Mouse (Mus musculus) adrenal gland, postnatal 4 days (tissue): ENCODE measurements around the gene Fntb. TPM values are rescaled to one million over a fixed set of nuclear protein-coding genes. Genes with fewer than 3 reads are reported as not detected.
A peak's percentile ranks its signal among the peaks of the same experiment; 100 is the strongest.

Source experiments
- DNase-seq, 2 experiments: peaks; one replicate each; pipeline ENCODE4 v3.0.0; 2021 to 2022; ENCODE audit warnings: low spot score in 2 of 2, mixed read lengths in 2 of 2
- total RNA-seq, 2 experiments: library from RNA; stranded (reverse); gene quantifications; 2 replicates each; pipeline ENCODE4 v1.2.3; 2021

Fntb gene
- total RNA-seq, 2 experiments from 2014 or later = 19.4 to 22.1 TPM

GRCm38 (mm10) chr12:76948781-76949180 lies 183.4 kb downstream of the Fntb start:
- DNase-seq = no peak

DNA sequence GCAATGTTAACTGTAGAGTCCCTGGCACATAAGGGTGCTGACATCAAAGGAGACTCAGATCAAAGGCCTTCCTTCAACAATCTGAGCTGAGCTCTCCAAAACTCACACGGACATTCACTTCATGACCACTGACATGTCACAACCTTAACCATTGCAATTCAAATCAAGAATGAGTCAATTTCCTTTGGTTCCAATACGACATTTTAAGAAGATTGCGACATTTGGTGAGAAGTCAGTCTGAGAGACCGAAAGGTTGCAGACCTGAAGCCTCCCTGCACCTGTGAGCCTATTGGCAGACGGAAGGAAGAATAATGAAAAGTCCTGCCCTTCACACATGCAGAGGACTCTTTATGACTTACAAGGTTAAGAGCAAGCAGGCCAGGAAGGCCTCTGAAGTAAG lies 184.9 kb downstream of the Fntb start:
- no peak for DNase-seq

GRCm38 (mm10) chr12:76953750-76954363 lies 188.5 kb downstream of the Fntb start:
- DNase-seq = no peak

DNA sequence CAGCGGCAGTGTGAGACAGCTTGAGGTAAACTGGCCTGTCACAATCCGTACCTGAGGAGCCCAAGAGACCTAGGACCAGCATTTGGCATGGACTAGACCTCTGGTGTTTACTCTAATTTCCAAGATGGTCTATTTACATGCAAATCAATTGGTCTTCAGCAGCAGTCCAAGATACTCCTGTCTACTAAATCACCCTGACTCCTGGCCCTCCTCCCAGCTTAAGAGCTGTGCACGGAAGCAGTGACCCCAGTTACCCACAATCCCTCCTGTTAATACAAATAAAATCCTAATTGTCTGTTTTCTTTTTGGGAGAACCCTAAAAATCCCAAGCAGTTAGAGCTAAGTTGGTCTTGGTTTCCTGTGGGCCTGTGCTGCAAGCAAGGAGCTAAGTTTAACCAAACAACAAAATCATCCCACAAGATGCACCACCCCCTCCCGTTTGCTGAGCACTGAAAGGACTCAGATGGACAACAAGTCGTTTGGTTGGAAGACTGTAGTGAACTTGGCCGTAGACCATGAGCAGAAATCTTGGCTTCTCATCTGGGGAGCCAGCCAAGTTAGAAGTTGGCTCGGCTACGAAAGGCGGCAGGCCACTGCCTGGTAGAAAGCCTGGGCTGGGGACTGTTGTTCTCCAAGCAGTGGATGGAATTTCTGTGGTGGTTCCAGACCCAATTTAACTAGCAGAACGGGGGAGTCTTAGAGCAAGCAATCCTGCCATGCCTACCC lies 189.5 kb downstream of the Fntb start:
- DNase-seq = no peak

GRCm38 (mm10) chr12:76957688-76958087 lies 192.3 kb downstream of the Fntb start:
- DNase-seq = no peak

DNA sequence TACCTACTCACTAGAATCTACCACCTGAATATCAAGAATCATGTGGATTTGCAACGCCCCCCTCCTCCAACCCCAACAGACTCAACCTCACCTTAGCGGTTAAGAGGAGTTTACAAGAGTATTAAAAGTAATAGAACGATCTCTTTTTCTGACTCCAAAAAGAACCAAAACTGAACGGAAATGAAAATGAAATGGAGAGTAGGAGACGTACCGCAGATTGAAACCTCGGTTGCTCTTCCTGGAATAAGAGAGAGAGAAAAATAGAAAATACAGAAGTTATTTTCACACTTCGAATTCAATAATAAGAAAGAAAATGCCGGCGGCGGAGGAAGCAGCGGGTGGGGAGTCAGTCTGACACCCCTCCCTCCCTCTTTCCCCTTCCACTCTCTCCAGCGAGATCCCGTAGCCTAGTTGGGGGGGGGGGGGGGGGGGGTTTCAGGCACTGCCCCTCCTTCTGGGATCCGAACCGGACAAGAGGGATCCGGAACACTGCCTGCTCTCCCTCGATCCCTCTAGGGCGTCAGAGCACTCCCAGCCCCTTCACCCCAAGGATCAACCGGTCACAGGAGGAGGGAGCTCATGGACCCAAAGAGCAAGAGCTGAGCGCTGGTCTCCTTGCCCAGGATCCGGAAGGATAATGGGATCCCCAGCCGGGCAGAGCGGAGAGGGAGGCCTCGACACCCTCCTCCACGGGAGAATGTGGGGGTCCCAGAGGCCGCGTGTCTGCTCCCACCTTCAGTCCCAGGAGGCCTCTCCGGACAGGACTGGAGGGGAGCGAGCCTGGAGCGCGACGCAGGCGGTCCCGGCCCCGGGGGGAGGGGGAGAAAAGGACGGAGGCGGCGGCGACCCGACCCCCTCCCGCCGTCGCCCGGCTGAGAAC lies 195.9 kb downstream of the Fntb start:
- peak; percentile 7 to 23 for DNase-seq

DNA sequence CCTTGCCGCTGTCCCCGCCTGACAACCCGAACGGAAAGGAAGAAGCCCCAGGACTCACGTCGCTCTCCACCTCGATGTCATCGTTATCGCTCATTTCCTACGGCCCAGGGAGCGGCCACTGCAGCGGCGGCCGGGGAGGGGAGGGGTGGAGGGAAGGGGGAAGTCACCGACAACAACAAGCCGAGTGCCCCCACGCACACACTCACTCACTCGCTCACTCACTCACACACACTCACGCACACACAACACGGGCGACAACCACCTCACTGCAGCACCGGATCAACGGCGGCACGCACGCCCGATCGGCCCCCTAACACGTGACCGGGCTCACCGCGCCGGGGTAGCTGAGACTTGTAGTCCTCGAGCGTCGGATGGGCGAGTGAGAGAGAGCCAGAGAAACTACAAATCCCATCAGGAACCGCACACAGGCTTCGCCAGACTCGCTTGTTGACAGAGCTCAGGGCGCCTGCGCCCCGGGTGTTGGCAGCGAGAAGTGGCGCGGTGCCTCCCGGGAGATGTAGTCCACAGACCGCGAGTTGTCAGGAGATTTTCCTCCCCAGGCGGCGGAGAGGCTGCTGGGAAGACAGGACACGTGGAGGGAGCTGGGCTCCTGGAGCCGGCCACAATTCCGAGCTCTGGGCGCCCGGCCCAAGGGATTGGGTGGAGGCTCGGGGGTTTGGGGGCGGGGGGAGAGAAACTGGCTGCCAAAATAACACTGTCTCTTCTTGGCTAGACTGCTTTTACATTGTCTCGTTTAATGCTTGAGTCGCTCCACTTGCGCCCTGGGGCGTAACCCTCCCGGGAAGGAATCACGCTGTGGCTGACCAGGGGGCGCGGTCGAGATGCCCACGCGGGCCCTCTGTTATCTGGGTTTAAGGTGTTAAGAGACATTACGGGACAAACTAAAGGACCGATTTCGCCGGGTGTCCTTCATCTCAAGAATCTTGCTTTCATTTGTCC lies 196.8 kb downstream of the Fntb start, which contains the start of gene Max:
Gene Max (minus strand): TSS at position 270 of the 960 bp plus-strand sequence.
- DNase-seq = peak; percentile 90 to 96

DNA sequence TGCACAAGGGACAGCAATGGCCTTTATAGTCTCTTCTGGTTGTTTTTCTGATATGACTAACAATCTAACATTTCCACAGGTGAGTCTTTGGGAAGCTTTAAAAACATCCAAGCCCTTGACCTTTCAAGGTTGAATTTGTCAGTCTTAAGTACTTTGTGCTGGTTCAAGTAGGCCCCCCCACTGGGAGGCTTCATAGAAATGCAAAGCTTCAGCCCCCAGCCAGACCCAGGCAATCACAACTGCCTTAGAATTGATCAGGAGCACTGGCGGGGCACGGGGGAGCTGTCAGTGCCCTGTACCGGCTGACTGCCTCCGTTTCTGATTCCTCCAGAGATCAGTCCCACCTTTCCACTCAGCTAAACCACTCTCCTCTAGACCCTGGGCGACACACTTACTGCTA lies 199.7 kb downstream of the Fntb start:
- DNase-seq = no peak

GRCm38 (mm10) chr12:76965876-76966275 lies 200.5 kb downstream of the Fntb start:
- DNase-seq = no peak

Other genes with a start within 250 kb of the Fntb start
- 10 to 100 TPM; 21.0 to 29.2 TPM for gene Plekhg3, start 234.7 kb upstream of the Fntb start, total RNA-seq
- 10 to 100 TPM; 72.0 to 85.6 TPM for gene Sptb, start 55.0 kb upstream of the Fntb start, total RNA-seq
- gene Churc1, start 51 bp upstream of the Fntb start, total RNA-seq = 10 to 100 TPM; 82.3 to 84.2 TPM
- not detected for gene Gpx2, start 30.0 kb downstream of the Fntb start, total RNA-seq
- 10 to 100 TPM in 1 of 2 experiments, 1 to 10 TPM in 1; 6.4 to 10.1 TPM for gene Rab15, start 57.3 kb downstream of the Fntb start, total RNA-seq
- 10 to 100 TPM; 69.5 to 71.9 TPM for gene Max, start 196.6 kb downstream of the Fntb start, total RNA-seq